8 mouse cellular contexts compared by ENCODE assay signal in the genomic region with DNA sequence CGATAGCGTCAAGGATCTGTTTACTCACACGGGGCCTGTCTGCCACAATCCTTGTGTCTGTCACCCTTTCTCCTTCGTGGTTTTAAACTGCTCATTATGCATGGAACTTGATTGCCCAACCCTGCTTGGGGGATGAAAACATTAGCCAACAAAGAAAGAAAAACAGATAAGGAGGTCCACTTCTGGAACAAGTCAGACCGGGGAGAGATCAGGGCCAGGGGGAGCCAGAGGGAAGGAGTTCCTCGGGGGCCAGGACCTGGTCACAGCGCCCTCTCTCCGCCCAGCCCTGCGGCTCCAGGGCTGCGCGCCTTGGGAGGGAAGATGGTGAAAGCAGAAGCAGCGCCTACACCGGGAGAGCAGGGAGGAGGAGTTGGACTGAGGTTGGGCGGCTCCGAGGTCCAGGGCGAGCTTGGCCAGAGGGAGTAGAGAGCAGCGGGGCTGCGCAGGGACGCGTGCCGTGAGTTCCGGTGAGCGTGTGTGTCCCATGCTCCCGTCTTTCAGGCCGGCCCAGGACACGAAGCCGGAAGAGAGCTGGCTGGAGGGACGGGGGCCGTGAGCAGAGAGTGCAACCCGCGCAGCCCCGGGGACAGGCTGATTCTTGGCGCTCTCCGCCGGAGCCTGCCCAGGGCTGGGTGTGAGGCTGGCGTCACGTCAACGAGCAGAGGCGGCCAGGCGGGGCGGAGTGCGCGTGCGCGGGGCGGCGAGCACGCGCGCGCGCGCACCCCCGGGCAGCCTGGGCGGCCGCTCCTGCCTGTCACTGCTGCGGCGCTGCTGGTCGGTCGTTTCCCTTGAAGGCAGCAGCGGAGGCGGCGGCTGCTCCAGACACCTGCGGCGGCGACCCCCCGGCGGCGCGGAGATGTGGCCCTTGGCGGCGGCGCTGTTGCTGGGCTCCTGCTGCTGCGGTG. TPM values are rescaled to one million over a fixed set of nuclear protein-coding genes. Genes with fewer than 3 reads are reported as not detected.
A peak's percentile ranks its signal among the peaks of the same experiment; 100 is the strongest.
DNase-seq lines count a peak whose midpoint lies in the region; ATAC-seq and TF ChIP-seq lines count a peak whose summit lies in the region.

No protein-coding gene starts in this region.

- H3K4me3 ChIP-seq in G1E (ENCODE audit: low read depth, low read length): peak overlapping the region; percentile 94
- H3K4me3 ChIP-seq in lung, embryonic 16.5 days (ENCODE audit: low read length): peak overlapping the region; percentile 90

- ATAC-seq in G1E (ENCODE audit: extremely low read depth, insufficient number of reproducible peaks, low FRiP score, poor library complexity, severe bottlenecking): peak; percentile 56
- peak; percentile 65 to 70 for ATAC-seq in hematopoietic stem cell, adult 5-6 weeks (replicated peaks in 1 of 2; ENCODE audit: insufficient read depth in 1 of 2, low FRiP score in 2 of 2, low TSS enrichment in 1 of 2, low read depth in 1 of 2, poor library complexity in 2 of 2, severe bottlenecking in 2 of 2)
- ATAC-seq in lung, embryonic 16.5 days (ENCODE audit: low read depth): peak; percentile 96

- H3K9ac ChIP-seq in lung, embryonic 16.5 days (ENCODE audit: low read length): peak overlapping the region; percentile 94

- peak overlapping the region; percentile 99 for H3K27ac ChIP-seq in lung, embryonic 16.5 days (ENCODE audit: low read length)

- H3K36me3 ChIP-seq in G1E (replicated peaks): peaks cover 17% of the 10 kb centered on the region
- 0 out of 2 replicates have a peak, but pooled peaks cover 4% of the 10 kb centered on the region for H3K36me3 ChIP-seq in lung, embryonic 16.5 days (ENCODE audit: control insufficient read depth, insufficient read depth, low read length)

- no peaks in the 10 kb centered on the region for H3K9me3 ChIP-seq in G1E (replicated peaks)
- no peaks in the 10 kb centered on the region for H3K9me3 ChIP-seq in lung, embryonic 16.5 days (ENCODE audit: control insufficient read depth, low read length)

- under 1% methylated on average over 60 of the region's 74 CpGs for WGBS in lung, embryonic 16.5 days

- H3K4me2 ChIP-seq in lung, embryonic 16.5 days (ENCODE audit: low read depth, low read length): peak overlapping the region; percentile 64

- TF ChIP-seq CTCF in G1E (IDR thresholded peaks at IDR 0.05; ENCODE audit: low read depth, low read length): no peak

- DNase-seq in G1E (ENCODE audit: low spot score): peak; percentile 89
- DNase-seq in cerebellum, adult 8-10 months: peak; percentile 92
- DNase-seq in forelimb bud, embryonic 11.5 days (ENCODE audit: low read depth, low spot score): peak; percentile 79
- DNase-seq in layer of hippocampus, adult 9-10 months (ENCODE audit: low spot score): peak; percentile 72
- DNase-seq in ovary, postnatal 10 days (ENCODE audit: low spot score): peak; percentile 85
- DNase-seq in thymus, postnatal 10 days (ENCODE audit: low spot score in 2 of 2): peak; percentile 89 to 91

- H3K27me3 ChIP-seq in G1E (ENCODE audit: insufficient read depth, low read length): no peaks in the 10 kb centered on the region
- no peaks in the 10 kb centered on the region for H3K27me3 ChIP-seq in lung, embryonic 16.5 days (ENCODE audit: control insufficient read depth, insufficient read depth, low read depth, low read length)

- H3K4me1 ChIP-seq in G1E (ENCODE audit: insufficient read depth, low read depth, low read length): peaks cover 49% of the 10 kb centered on the region
- peaks cover 14% of the 10 kb centered on the region for H3K4me1 ChIP-seq in lung, embryonic 16.5 days (replicated peaks; ENCODE audit: control insufficient read depth, insufficient read depth, low read length)

RNA-seq across cellular contexts. Expression of a gene that starts 54.9 kb away (rescaled TPM):
- 418 and 451 TPM in 2 replicates for total RNA-seq in G1E (2014; fragmentation: Nextera tagmentation)
- 149 and 155 TPM in 2 replicates for total RNA-seq in G1E (2017)
- polyA plus RNA-seq in G1E (2012): 88.8 and 95.1 TPM in 2 replicates
- total RNA-seq in hematopoietic stem cell, adult 5-6 weeks (2017): 146 and 222 TPM in 2 replicates
- 136 TPM in 2 replicates for polyA plus RNA-seq in lung, embryonic 16.5 days (2015; fragmentation: Nextera tagmentation; extraction: Ambion mirVana)

Comparison
In these comparisons a context has a peak if more than half of its experiments do, and no peak if none do; other contexts are left out.
1. Peak in every context shown above with its lines: DNase-seq, ATAC-seq, H3K4me3 ChIP-seq and H3K27ac ChIP-seq.